Mouse (Mus musculus) G1E (cell line): Measurements from ENCODE around the gene Rab5if. TPM values are rescaled to one million over a fixed set of nuclear protein-coding genes. Genes with fewer than 3 reads are reported as not detected.
A peak's percentile ranks its signal among the peaks of the same experiment; 100 is the strongest.
"Not testable (repeated sequence)": the region's sequence is repeated elsewhere in the genome, so short reads cannot be mapped to it uniquely, and the experiment has no call there.

ENCODE experiments used
- ATAC-seq: 2 replicates; pipeline ENCODE4 v1.8.0; 2016; ENCODE audit warnings: mild to moderate bottlenecking; ENCODE audit not compliant: insufficient number of reproducible peaks, poor library complexity, low FRiP score, severe bottlenecking; ENCODE audit errors: extremely low read depth
- DNase-seq: peaks from one replicate; pipeline ENCODE4 v3.0.0; 2012; ENCODE audit warnings: low spot score
- H3K27me3 ChIP-seq: 2 replicates; pipeline ENCODE4 v1.6.1; 2012; ENCODE audit warnings: mild to moderate bottlenecking, low read length, inconsistent platforms; ENCODE audit not compliant: insufficient read depth
- H3K36me3 ChIP-seq: replicated peaks from 2 replicates; pipeline ENCODE3; 2012; ENCODE audit warnings: mild to moderate bottlenecking, inconsistent platforms
- H3K4me1 ChIP-seq: 2 replicates; pipeline ENCODE4 v1.6.1; 2012; ENCODE audit warnings: low read depth, low read length, inconsistent platforms, mixed read lengths; ENCODE audit not compliant: insufficient read depth
- H3K4me3 ChIP-seq: 2 replicates; pipeline ENCODE4 v1.5.1; 2012; ENCODE audit warnings: low read depth, mild to moderate bottlenecking, inconsistent platforms, low read length, moderate library complexity, mixed read lengths
- H3K9me3 ChIP-seq: replicated peaks from 2 replicates; pipeline ENCODE4 v1.6.1; 2012; ENCODE audit warnings: inconsistent platforms
- CTCF ChIP-seq: IDR thresholded peaks from 2 replicates; pipeline ENCODE4 v1.5.1; 2012; ENCODE audit warnings: low read depth, low read length, inconsistent platforms, mixed read lengths
- GATA1 ChIP-seq: IDR thresholded peaks from 2 replicates; pipeline ENCODE4 v1.6.1; 2012; ENCODE audit warnings: borderline replicate concordance, low read length, inconsistent platforms, mixed read lengths
- GATA2 ChIP-seq: IDR thresholded peaks from 2 replicates; pipeline ENCODE4 v1.6.1; 2012; ENCODE audit warnings: low read depth, low read length, inconsistent platforms, borderline replicate concordance
- POLR2AphosphoS5 ChIP-seq: IDR thresholded peaks from 2 replicates; pipeline ENCODE4 v1.6.1; 2012; ENCODE audit warnings: low read depth, low read length, inconsistent platforms; ENCODE audit not compliant: insufficient replicate concordance
- TAL1 ChIP-seq: conservative IDR thresholded peaks from 2 replicates; pipeline ENCODE4 v1.6.1; 2012; ENCODE audit warnings: low read depth, low read length, inconsistent platforms, mixed read lengths
- polyA plus RNA-seq: library from polyadenylated mRNA; stranded (reverse); fragments of >175 nt; gene quantifications from 2 replicates; pipeline ENCODE4 v1.2.3, GENCODE M21; 2012
- total RNA-seq, 2 experiments: library from RNA; stranded (forward) in 1 of 2; stranded (reverse) in 1 of 2; fragments of 200-1000 nt in 1 of 2; fragments of >200 nt in 1 of 2; fragmentation: Nextera tagmentation in 1 of 2; gene quantifications; 2 replicates each; pipeline ENCODE4 v1.2.3; 2014 to 2017

Gene Rab5if
- total and polyA plus RNA-seq, 3 experiments = 97.3 to 210 (median 103) TPM

DNA sequence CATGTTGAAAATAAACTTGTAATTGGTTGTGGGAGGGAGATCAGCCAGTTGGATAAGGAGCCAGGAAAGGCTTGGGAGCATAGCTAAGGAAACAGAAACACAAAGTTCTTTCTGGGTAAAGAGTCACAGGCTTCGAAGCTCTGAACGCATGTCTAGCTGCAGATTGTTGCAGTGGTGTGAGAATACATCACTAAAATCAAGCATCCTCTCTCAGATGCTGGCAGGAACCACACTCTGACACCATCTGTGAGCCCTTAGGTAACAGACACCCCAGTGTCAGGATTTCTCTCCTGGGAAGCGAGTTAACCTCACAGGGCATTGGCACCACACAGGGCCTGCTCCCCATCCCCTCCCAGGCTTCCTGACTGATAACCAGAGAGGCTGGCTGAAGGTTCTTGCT lies 52.6 kb downstream of the Rab5if start:
- H3K4me1 ChIP-seq = peaks cover 40% of the 10 kb centered on the region
- ATAC-seq = no peak
- TF ChIP-seq GATA1 (no peak), TAL1 (no peak), GATA2 (no peak), CTCF (no peak), POLR2AphosphoS5 (no peak)

GRCm38 (mm10) chr2:156916419-156917125 lies 53.6 kb downstream of the Rab5if start:
- no peak for ATAC-seq
- no peaks in the 10 kb centered on the region for H3K27me3 ChIP-seq
- TF ChIP-seq CTCF (no peak), GATA1 (no peak), GATA2 (no peak), POLR2AphosphoS5 (no peak), TAL1 (no peak)
- DNase-seq = no peak
- no peak overlapping the region for H3K4me3 ChIP-seq
- peaks cover 35% of the 10 kb centered on the region for H3K4me1 ChIP-seq
- no peaks in the 10 kb centered on the region for H3K36me3 ChIP-seq
- H3K9me3 ChIP-seq = no peaks in the 10 kb centered on the region; the same call in 1 of the 2 replicates

More for the DNA sequence above, 52.6 kb downstream of the Rab5if start:
- Histone ChIP-seq H3K4me3 (no peak overlapping the region), H3K9me3 (no peaks in the 10 kb centered on the region; the same call in 1 of the 2 replicates), H3K36me3 (no peaks in the 10 kb centered on the region), H3K27me3 (no peaks in the 10 kb centered on the region)
- peak; percentile 2 for DNase-seq

GRCm38 (mm10) chr2:156918562-156918961 lies 55.6 kb downstream of the Rab5if start:
- no peak for ATAC-seq
- DNase-seq = no peak

DNA sequence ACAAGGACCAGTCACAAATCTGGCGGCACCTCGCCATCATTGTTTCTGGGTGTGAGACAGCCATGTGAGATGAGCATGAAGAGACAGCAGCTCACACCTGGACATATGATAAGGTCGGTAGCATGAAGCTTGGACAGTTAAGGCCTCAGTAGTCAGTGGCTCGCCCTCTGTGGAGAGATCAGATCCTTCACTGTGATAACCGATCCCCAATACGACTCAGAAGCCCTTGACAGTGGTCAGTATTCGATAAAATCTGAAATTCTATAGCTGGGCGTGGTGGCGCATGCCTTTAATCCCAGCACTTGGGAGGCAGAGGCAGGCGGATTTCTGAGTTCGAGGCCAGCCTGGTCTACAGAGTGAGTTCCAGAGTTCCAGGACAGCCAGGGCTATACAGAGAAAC lies 56.3 kb downstream of the Rab5if start:
- not testable (repeated sequence) for H3K27me3 ChIP-seq, H3K9me3 ChIP-seq, ATAC-seq, H3K4me3 ChIP-seq, DNase-seq, H3K36me3 ChIP-seq
- peaks cover 30% of the 10 kb centered on the region for H3K4me1 ChIP-seq

More at GRCm38 (mm10) chr2:156918562-156918961, 55.6 kb downstream of the Rab5if start:
- Histone ChIP-seq H3K4me3 (no peak overlapping the region), H3K4me1 (peaks cover 31% of the 10 kb centered on the region), H3K9me3 (no peaks in the 10 kb centered on the region; the same call in 1 of the 2 replicates), H3K36me3 (no peaks in the 10 kb centered on the region), H3K27me3 (no peaks in the 10 kb centered on the region)
- no peak for TF ChIP-seq GATA2
- TF ChIP-seq TAL1 = no peak
- no peak for TF ChIP-seq CTCF
- TF ChIP-seq GATA1 = no peak
- no peak for TF ChIP-seq POLR2AphosphoS5

DNA sequence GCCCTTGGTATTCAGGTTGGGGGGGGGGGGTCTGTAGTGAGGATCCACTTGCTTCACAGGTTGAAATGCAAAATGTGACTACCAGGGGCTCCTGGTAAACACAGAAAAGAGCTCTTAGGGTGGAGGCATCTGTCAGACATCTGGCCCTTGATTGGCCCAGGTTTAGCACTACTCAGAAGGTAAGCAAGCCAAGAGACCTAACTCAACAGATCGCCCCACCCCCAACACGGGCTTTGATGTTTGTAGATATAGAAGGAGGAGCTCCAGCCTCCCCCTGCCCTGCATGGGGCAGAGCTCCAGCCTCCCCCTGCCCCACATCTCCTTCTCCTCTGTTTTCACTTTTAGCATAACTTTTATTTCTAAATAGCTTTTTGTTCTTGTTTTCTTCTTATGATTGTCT lies 56.9 kb downstream of the Rab5if start:
- TF ChIP-seq GATA2 (no peak), POLR2AphosphoS5 (no peak)
- Histone ChIP-seq H3K27me3 (no peaks in the 10 kb centered on the region), H3K4me1 (peaks cover 32% of the 10 kb centered on the region), H3K9me3 (no peaks in the 10 kb centered on the region; the same call in 1 of the 2 replicates), H3K4me3 (no peak overlapping the region), H3K36me3 (no peaks in the 10 kb centered on the region)
- no peak for ATAC-seq
- DNase-seq = no peak

DNA sequence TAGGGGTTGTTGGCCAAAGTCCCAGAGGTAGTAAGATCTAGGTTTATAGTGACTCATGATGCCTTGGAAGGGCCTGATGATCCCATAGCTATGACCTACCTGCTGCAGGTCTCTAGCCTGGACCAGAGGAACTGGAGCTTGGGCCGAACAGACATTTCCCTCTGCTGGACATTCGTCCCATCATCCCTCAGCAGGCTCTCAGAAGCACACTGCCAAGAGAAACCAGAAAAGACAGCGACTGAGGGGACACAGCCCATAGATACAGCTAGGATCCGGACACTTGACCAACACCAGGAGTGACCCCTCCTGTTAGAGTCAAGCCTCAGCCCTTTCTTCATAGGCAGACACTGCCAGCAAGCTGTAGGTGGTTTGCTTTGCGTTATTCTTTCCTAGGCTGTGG lies 60.1 kb downstream of the Rab5if start:
- peaks cover 26% of the 10 kb centered on the region for H3K36me3 ChIP-seq
- ATAC-seq = no peak
- DNase-seq = peak; percentile 0
- H3K4me1 ChIP-seq = peaks cover 47% of the 10 kb centered on the region
- H3K9me3 ChIP-seq = peaks cover 5% of the 10 kb centered on the region
- no peak overlapping the region; the same call in 1 of the 2 replicates for H3K4me3 ChIP-seq
- H3K27me3 ChIP-seq = no peaks in the 10 kb centered on the region
- TF ChIP-seq CTCF = no peak
- TF ChIP-seq GATA1 = no peak
- no peak for TF ChIP-seq TAL1
- no peak for TF ChIP-seq GATA2
- TF ChIP-seq POLR2AphosphoS5 = no peak

Other genes starting within 250 kb of the Rab5if start
- gene Dlgap4, start 249.4 kb upstream of the Rab5if start, total RNA-seq (2014; fragmentation: Nextera tagmentation) = 50.7 and 54.8 TPM in 2 replicates
- 15.2 and 15.7 TPM in 2 replicates for gene Dlgap4, start 249.4 kb upstream of the Rab5if start, total RNA-seq (2017)
- 62.5 and 113 TPM in 2 replicates for gene Dlgap4, start 249.4 kb upstream of the Rab5if start, polyA plus RNA-seq
- gene Myl9, start 87.7 kb upstream of the Rab5if start, total RNA-seq (2014; fragmentation: Nextera tagmentation) = not detected in 2 replicates
- gene Myl9, start 87.7 kb upstream of the Rab5if start, total RNA-seq (2017) = 1.3 TPM in 1 of 2 replicates, not detected in the other
- gene Myl9, start 87.7 kb upstream of the Rab5if start, polyA plus RNA-seq = 0.43 and 0.44 TPM in 2 replicates
- gene Tgif2, start 23.1 kb upstream of the Rab5if start, total RNA-seq (2014; fragmentation: Nextera tagmentation) = 22.8 and 25.7 TPM in 2 replicates
- gene Tgif2, start 23.1 kb upstream of the Rab5if start, total RNA-seq (2017) = 24.9 and 26.7 TPM in 2 replicates
- 60.6 and 77.6 TPM in 2 replicates for gene Tgif2, start 23.1 kb upstream of the Rab5if start, polyA plus RNA-seq
- 4.2 and 6.8 TPM in 2 replicates for gene 4930518I15Rik, start 5.2 kb upstream of the Rab5if start, total RNA-seq (2014; fragmentation: Nextera tagmentation)
- gene 4930518I15Rik, start 5.2 kb upstream of the Rab5if start, total RNA-seq (2017) = 1.6 and 1.9 TPM in 2 replicates
- 0.09 TPM in 2 replicates for gene 4930518I15Rik, start 5.2 kb upstream of the Rab5if start, polyA plus RNA-seq
- 0.83 TPM in 1 of 2 replicates, not detected in the other for gene Sla2, start 24.1 kb downstream of the Rab5if start, total RNA-seq (2014; fragmentation: Nextera tagmentation)
- gene Sla2, start 24.1 kb downstream of the Rab5if start, total RNA-seq (2017) = 0.98 and 1.0 TPM in 2 replicates
- gene Sla2, start 24.1 kb downstream of the Rab5if start, polyA plus RNA-seq = 0.62 and 0.83 TPM in 2 replicates
- gene Ndrg3, start 128.9 kb downstream of the Rab5if start, total RNA-seq (2014; fragmentation: Nextera tagmentation) = 139 and 157 TPM in 2 replicates
- gene Ndrg3, start 128.9 kb downstream of the Rab5if start, total RNA-seq (2017) = 113 and 121 TPM in 2 replicates
- 13.5 and 14.3 TPM in 2 replicates for gene Ndrg3, start 128.9 kb downstream of the Rab5if start, polyA plus RNA-seq
- gene Dsn1, start 144.0 kb downstream of the Rab5if start, total RNA-seq (2014; fragmentation: Nextera tagmentation) = 39.7 and 48.3 TPM in 2 replicates
- gene Dsn1, start 144.0 kb downstream of the Rab5if start, total RNA-seq (2017) = 106 and 123 TPM in 2 replicates
- gene Dsn1, start 144.0 kb downstream of the Rab5if start, polyA plus RNA-seq = 4.7 and 5.3 TPM in 2 replicates
- gene Soga1, start 216.1 kb downstream of the Rab5if start, total RNA-seq (2014; fragmentation: Nextera tagmentation) = 2.1 and 2.6 TPM in 2 replicates
- 6.0 TPM in 2 replicates for gene Soga1, start 216.1 kb downstream of the Rab5if start, total RNA-seq (2017)
- 15.9 and 16.4 TPM in 2 replicates for gene Soga1, start 216.1 kb downstream of the Rab5if start, polyA plus RNA-seq
- gene Tldc2, start 223.9 kb downstream of the Rab5if start, total RNA-seq (2014; fragmentation: Nextera tagmentation) = not detected in 2 replicates
- not detected in 2 replicates for gene Tldc2, start 223.9 kb downstream of the Rab5if start, total RNA-seq (2017)
- gene Tldc2, start 223.9 kb downstream of the Rab5if start, polyA plus RNA-seq = not detected in 2 replicates